Mouse (Mus musculus) heart, postnatal 0 days (tissue): Measurements from ENCODE around the gene Crtc3.

Experiments
- CTCF ChIP-seq: IDR thresholded peaks from 2 replicates; pipeline ENCODE4 v1.5.1; 2016; ENCODE audit warnings: antibody characterized with exemption, control low read depth, low read depth
- EP300 ChIP-seq: IDR thresholded peaks from 2 replicates; pipeline ENCODE4 v1.6.1; 2016; ENCODE audit warnings: antibody characterized with exemption, low read depth

- TF ChIP-seq CTCF, result no peak
- no peak for TF ChIP-seq EP300
Measured at GRCm38 (mm10) chr7:80672323-80672722, 16.4 kb downstream of the Crtc3 start.
